Mouse (Mus musculus): ENCODE measurements around the gene Adamtsl1.

Adamtsl1 gene

GRCm38 (mm10) chr4:86326638-86327037 lies 812.7 kb downstream of the Adamtsl1 start:
- no peak for DNase-seq

- no peak for DNase-seq
Observed at GRCm38 (mm10) chr4:86329481-86329880, 815.5 kb downstream of the Adamtsl1 start.

- DNase-seq: no peak
Observed at GRCm38 (mm10) chr4:86335861-86336415, 822.0 kb downstream of the Adamtsl1 start.

GRCm38 (mm10) chr4:86337216-86337765 lies 823.3 kb downstream of the Adamtsl1 start:
- DNase-seq: no peak

GRCm38 (mm10) chr4:86349341-86349740 lies 835.4 kb downstream of the Adamtsl1 start:
- DNase-seq: no peak

GRCm38 (mm10) chr4:86352121-86352520 lies 838.1 kb downstream of the Adamtsl1 start:
- no peak for DNase-seq

GRCm38 (mm10) chr4:86353550-86353949 lies 839.6 kb downstream of the Adamtsl1 start:
- no peak for DNase-seq

GRCm38 (mm10) chr4:86359398-86359797 lies 845.4 kb downstream of the Adamtsl1 start:
- DNase-seq: no peak

GRCm38 (mm10) chr4:86369055-86369454 lies 855.1 kb downstream of the Adamtsl1 start:
- no peak for DNase-seq

- DNase-seq: no peak
Observed at GRCm38 (mm10) chr4:86373166-86373565, 859.2 kb downstream of the Adamtsl1 start.

- no peak for DNase-seq
Observed at GRCm38 (mm10) chr4:86383124-86383523, 869.2 kb downstream of the Adamtsl1 start.

GRCm38 (mm10) chr4:86385121-86385520 lies 871.1 kb downstream of the Adamtsl1 start:
- no peak for DNase-seq

- peak; percentile 13 for DNase-seq
Observed at GRCm38 (mm10) chr4:86388430-86388829, 874.5 kb downstream of the Adamtsl1 start.

- DNase-seq: no peak
Observed at GRCm38 (mm10) chr4:86391176-86391575, 877.2 kb downstream of the Adamtsl1 start.

GRCm38 (mm10) chr4:86395636-86396035 lies 881.7 kb downstream of the Adamtsl1 start:
- no peak for DNase-seq

- DNase-seq: no peak
Observed at GRCm38 (mm10) chr4:86396672-86397288, 882.8 kb downstream of the Adamtsl1 start.

- no peak for DNase-seq
Observed at GRCm38 (mm10) chr4:86397470-86397869, 883.5 kb downstream of the Adamtsl1 start.

GRCm38 (mm10) chr4:86401116-86401515 lies 887.1 kb downstream of the Adamtsl1 start:
- DNase-seq: no peak

- DNase-seq: no peak
Observed at GRCm38 (mm10) chr4:86406501-86407199, 892.7 kb downstream of the Adamtsl1 start.

GRCm38 (mm10) chr4:86407200-86407527 lies 893.2 kb downstream of the Adamtsl1 start:
- no peak for DNase-seq

- DNase-seq: no peak
Observed at GRCm38 (mm10) chr4:86408421-86408820, 894.4 kb downstream of the Adamtsl1 start.

GRCm38 (mm10) chr4:86410946-86411345 lies 897.0 kb downstream of the Adamtsl1 start:
- no peak for DNase-seq

GRCm38 (mm10) chr4:86413388-86413787 lies 899.4 kb downstream of the Adamtsl1 start:
- no peak for DNase-seq

- no peak for DNase-seq
Observed at GRCm38 (mm10) chr4:86416401-86417025, 902.5 kb downstream of the Adamtsl1 start.

Measured in cerebellum, adult 9-10 months (tissue).